Mouse (Mus musculus) limb, embryonic 14.5 days (tissue): ENCODE data around the gene Crocc. TPM values are rescaled to one million over a fixed set of nuclear protein-coding genes. Genes with fewer than 3 reads are reported as not detected.

Source experiments
- ATAC-seq: fragments of 200-750 bp; cut with Nextera tagmentation; 2 replicates; pipeline ENCODE4 v1.8.0; 2017; ENCODE audit warnings: low read depth, moderate number of reproducible peaks, moderate TSS enrichment; ENCODE audit not compliant: low FRiP score
- DNase-seq: peaks from one replicate; pipeline ENCODE4 v3.0.0-alpha.2; 2015; ENCODE audit warnings: low spot score
- H3K27ac ChIP-seq: fragments of 300-500 bp; sonication (generic); replicated peaks from 2 replicates; pipeline ENCODE4 v1.5.1; 2014; ENCODE audit warnings: low read depth, mild to moderate bottlenecking, low read length, moderate library complexity, mixed read lengths
- H3K27me3 ChIP-seq: fragments of 300-500 bp; sonication (generic); 2 replicates; pipeline ENCODE4 v1.6.1; 2014; ENCODE audit warnings: low read length, mixed read lengths; ENCODE audit not compliant: control insufficient read depth, insufficient read depth
- H3K36me3 ChIP-seq: fragments of 300-500 bp; sonication (generic); 2 replicates; pipeline ENCODE4 v1.6.1; 2014; ENCODE audit warnings: mild to moderate bottlenecking, low read length, moderate library complexity, mixed read lengths; ENCODE audit not compliant: control insufficient read depth, insufficient read depth
- H3K4me1 ChIP-seq: fragments of 300-500 bp; sonication (generic); 2 replicates; pipeline ENCODE4 v1.6.1; 2014; ENCODE audit warnings: antibody characterized with exemption, low read length, mixed read lengths; ENCODE audit not compliant: control insufficient read depth, insufficient read depth
- H3K4me2 ChIP-seq: fragments of 300-500 bp; sonication (generic); replicated peaks from 2 replicates; pipeline ENCODE4 v1.6.1; 2014; ENCODE audit warnings: low read depth, mild to moderate bottlenecking, low read length, moderate library complexity; ENCODE audit not compliant: severe bottlenecking
- H3K4me3 ChIP-seq: fragments of 300-500 bp; sonication (generic); replicated peaks from 2 replicates; pipeline ENCODE4 v1.5.1; 2014; ENCODE audit warnings: low read length
- H3K9ac ChIP-seq: fragments of 300-500 bp; sonication (generic); 2 replicates; pipeline ENCODE4 v1.6.1; 2014; ENCODE audit warnings: mild to moderate bottlenecking, low read depth, low read length, moderate library complexity; ENCODE audit not compliant: severe bottlenecking
- H3K9me3 ChIP-seq: fragments of 300-500 bp; sonication (generic); 2 replicates; pipeline ENCODE4 v1.6.1; 2016; ENCODE audit warnings: low read length; ENCODE audit not compliant: control insufficient read depth
- POLR2A ChIP-seq: fragments of 200-500 bp; IDR thresholded peaks from 2 replicates; pipeline ENCODE4 v1.8.0; 2012; ENCODE audit warnings: inconsistent platforms, mild to moderate bottlenecking, moderate library complexity, borderline replicate concordance; ENCODE audit not compliant: insufficient read depth, insufficient read length; ENCODE audit errors: extremely low read depth
- WGBS: fragments of 180-500 bp; shearing (Covaris S2); extraction: QIAGEN DNeasy Blood & Tissue Kit; methylation state at CpG from one replicate; pipeline ENCODE4 v1.1.7; 2014; 5-methylcytosine and 5-hydroxymethylcytosine counted together
- polyA plus RNA-seq, 2 experiments: library from polyadenylated mRNA; depleted of rRNA in 1 of 2; stranded (reverse) in 1 of 2; unstranded in 1 of 2; fragments of >200 nt; fragmentation: Nextera tagmentation in 1 of 2; extraction: Ambion mirVana in 1 of 2; gene quantifications; 2 replicates each; pipeline versions ENCODE4 v1.2.1 to v1.2.3; 2012 to 2014

Gene Crocc
- polyA plus RNA-seq, 2 experiments: 5.4 to 25.9 TPM

DNA sequence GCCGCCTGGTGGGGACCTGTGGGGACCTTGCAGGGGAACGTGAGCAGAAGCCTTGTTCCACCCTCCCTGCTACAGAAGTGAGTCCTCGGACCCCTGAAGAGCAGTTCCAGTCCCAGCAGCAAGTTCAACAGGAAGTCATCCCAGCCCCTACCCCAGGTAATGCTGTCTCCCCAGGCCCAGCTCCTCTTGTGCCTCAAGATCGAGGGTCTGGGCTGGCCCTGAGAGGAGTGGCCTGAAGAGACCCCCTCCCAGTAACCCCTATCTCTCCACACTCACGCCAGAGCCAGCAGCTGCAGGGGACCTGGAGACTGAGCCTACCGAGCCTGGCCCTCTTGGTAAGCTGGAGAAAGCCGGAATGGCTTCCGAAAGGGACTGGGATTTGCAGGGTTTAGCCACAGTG lies 46.2 kb downstream of the Crocc start:
- Histone ChIP-seq H3K36me3 (peaks cover 48% of the 10 kb centered on the region), H3K4me3 (no peak overlapping the region), H3K27me3 (no peaks in the 10 kb centered on the region), H3K9me3 (no peaks in the 10 kb centered on the region), H3K27ac (no peak overlapping the region), H3K4me2 (no peak overlapping the region), H3K9ac (no peak overlapping the region), H3K4me1 (peaks cover 18% of the 10 kb centered on the region)
- no peak for TF ChIP-seq POLR2A
- ATAC-seq: no peak
- WGBS: 72% methylated on average over 8 of the region's 8 CpGs
- DNase-seq: no peak

DNA sequence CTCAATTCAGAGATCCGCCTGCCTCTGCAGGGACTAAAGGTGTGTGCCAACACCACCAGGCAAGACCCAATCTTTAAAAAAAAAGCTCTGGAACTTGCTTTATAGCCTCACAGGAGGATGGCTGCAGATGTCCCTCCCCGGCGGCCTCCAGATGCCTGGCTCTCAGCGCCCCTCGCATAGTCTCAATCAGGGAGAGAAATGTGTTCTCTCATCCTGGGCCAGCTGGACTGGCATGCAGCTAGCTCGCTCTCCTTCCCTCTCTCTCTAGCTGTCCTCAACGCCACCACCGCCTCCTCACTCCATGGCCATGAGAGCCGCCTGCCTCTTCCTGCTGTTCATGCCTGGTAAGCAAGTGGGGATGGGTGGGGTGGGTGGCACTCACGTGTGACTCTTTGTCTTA lies 47.8 kb downstream of the Crocc start:
- Histone ChIP-seq H3K9ac (no peak overlapping the region), H3K36me3 (peaks cover 46% of the 10 kb centered on the region), H3K9me3 (no peaks in the 10 kb centered on the region), H3K4me1 (peaks cover 18% of the 10 kb centered on the region), H3K27me3 (no peaks in the 10 kb centered on the region), H3K4me3 (peak overlapping the region; percentile 75), H3K4me2 (peak overlapping the region; percentile 88), H3K27ac (peak overlapping the region; percentile 94)
- ATAC-seq (no peak), DNase-seq (no peak)
- 61% methylated on average over 10 of the region's 10 CpGs for WGBS
- no peak for TF ChIP-seq POLR2A

DNA sequence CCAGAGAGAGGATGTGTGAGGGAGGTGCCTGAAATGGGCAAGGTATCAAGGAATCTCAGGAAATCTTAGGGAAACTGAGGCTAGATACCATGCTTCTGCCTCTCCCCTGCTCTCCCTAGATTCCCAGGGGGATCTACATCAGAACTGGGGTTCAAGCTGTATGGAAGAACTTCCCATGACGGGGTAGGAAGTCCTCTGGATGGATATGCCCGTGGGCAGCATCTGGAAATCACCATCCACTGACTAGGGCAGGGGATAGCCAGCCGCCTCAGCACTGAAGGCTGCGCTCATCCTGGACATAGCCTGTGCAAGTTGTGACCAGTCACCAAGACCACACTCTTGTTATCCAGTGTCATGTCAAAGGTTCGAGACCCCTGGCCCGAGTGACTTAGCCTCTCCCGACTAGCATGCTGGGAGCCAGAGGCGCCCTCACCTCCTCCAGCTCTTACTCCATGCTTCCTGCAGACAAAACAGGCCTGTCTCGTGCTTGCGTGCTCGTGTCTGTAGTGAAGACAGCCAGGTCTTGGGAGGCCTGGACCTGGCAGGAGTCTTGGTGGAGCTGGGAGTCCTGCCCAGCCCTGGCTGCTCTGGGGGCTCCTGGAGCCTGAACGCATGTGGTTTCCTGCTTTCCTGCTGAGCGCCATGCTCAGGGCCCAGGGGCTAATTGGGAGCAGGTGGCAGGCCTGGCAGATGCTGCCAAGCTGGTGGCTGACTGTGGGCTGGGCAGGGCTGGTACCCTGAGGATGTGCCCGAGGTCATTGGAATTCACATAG lies 48.6 kb downstream of the Crocc start:
- Histone ChIP-seq H3K9ac (peak overlapping the region; percentile 92), H3K4me2 (peak overlapping the region; percentile 88), H3K27me3 (no peaks in the 10 kb centered on the region), H3K4me1 (peaks cover 18% of the 10 kb centered on the region), H3K36me3 (peaks cover 46% of the 10 kb centered on the region), H3K27ac (peak overlapping the region; percentile 94), H3K4me3 (peak overlapping the region; percentile 75), H3K9me3 (no peaks in the 10 kb centered on the region)
- TF ChIP-seq POLR2A: no peak
- 23% methylated on average over 14 of the region's 14 CpGs for WGBS
- ATAC-seq (peak; percentile 19; the same call in 1 of the 2 replicates), DNase-seq (peak; percentile 45)

DNA sequence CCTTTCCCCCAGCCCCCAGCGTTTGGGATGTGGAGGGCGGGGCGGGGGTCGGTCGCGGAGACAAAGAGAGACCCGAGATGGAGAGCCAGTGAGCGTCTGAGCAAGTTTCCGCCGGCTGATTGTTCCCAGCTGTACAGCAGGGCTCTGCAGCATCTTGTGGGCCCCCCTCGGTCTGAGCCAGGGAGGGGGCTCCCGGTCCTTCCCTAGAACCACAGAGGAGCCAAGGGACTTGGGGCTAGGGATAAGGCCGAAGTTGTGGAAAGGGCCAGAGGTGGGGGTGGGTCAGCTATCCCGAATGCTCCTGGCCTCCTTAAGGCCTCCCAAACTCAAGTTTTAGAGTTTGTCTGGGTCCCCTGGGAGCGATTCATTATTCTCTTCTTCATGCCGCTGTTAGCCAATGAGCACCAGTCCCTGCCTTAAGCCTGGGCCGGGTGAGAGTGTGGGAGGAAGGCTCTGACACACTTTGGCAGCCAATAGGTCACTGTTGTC lies 49.4 kb downstream of the Crocc start:
- Histone ChIP-seq H3K36me3 (peaks cover 49% of the 10 kb centered on the region), H3K9me3 (no peaks in the 10 kb centered on the region), H3K4me3 (peak overlapping the region; percentile 75), H3K27me3 (no peaks in the 10 kb centered on the region), H3K4me2 (peak overlapping the region; percentile 88), H3K4me1 (peaks cover 18% of the 10 kb centered on the region), H3K27ac (peak overlapping the region; percentile 94), H3K9ac (peak overlapping the region; percentile 92)
- peak; percentile 41; the same call in 1 of the 2 replicates for ATAC-seq
- TF ChIP-seq POLR2A: no peak
- peak; percentile 69 for DNase-seq
- 4% methylated on average over 16 of the region's 17 CpGs for WGBS

DNA sequence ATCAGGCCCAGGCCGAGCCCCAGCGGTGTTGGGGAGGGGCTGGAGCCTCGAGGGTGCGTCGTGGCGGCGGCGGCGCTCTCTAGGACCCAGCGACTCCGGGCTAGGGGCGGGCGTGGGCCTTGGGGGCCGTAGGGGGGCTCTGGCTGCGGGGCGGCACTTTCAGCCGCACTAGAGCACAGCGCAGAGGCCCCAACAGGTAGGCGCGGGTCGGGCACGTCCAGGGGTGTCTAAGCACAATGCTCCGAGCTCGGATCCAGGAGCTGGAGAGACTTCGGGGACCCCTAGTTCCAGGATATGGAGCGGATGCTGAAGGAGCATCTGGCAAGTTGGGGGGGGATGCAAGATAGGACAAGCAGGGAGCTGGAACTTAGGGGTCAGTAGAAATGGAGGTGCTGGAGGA lies 49.8 kb downstream of the Crocc start:
- Histone ChIP-seq H3K4me1 (peaks cover 18% of the 10 kb centered on the region), H3K27ac (peak overlapping the region; percentile 94), H3K4me2 (peak overlapping the region; percentile 88), H3K36me3 (peaks cover 49% of the 10 kb centered on the region), H3K27me3 (no peaks in the 10 kb centered on the region), H3K9ac (peak overlapping the region; percentile 92), H3K4me3 (peak overlapping the region; percentile 75), H3K9me3 (no peaks in the 10 kb centered on the region)
- WGBS: 0% methylated on average over 20 of the region's 26 CpGs
- ATAC-seq (peak; percentile 82), DNase-seq (peak; percentile 77)
- peak; percentile 89; the same call in 1 of the 2 replicates for TF ChIP-seq POLR2A
